12 mouse cellular contexts compared by ENCODE assay signal in the genomic region with DNA sequence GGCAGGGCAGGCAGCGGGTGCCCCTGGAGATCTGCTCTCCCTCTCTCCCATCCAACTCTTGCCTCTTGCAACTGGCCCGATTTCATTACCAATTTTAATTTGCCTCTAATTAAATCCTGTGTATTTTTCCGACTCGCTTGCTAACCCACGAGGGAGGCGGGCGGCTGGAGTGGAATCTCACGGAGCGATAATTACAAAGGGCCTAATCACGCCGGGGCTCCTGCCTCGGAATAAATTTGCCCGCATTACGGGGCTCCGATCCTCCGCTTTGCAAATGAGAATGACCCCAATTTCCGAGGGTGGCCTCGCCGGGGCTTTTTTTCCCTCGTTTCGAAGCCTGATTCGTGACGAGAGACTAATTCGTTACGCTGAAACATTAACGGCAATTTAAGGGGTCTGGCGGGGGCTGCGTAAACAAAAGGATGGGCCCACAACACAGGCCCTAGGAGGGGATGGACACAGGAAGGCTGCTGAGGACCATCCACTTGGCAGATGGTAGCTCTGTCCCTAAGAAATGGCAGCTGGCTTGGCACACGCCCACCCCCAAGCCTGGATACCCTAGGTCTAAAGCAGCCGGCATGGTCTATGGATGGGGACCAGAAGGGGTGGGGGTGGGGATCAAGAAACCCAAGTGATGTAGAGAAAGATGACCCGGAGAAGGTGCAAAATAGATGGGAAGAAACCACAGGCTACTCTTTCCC. TPM values are rescaled to one million over a fixed set of nuclear protein-coding genes. Genes with fewer than 3 reads are reported as not detected.
DNase-seq lines count a peak whose midpoint lies in the region; ATAC-seq and TF ChIP-seq lines count a peak whose summit lies in the region.
"Had no signal": no experiment of that assay in that cellular context is flagged by ENCODE, and none has a peak within 500 bp of the region (broad histone marks: within the 10 kb centered on the region; RNA-seq: fewer than 3 reads in every experiment).

No protein-coding gene starts in this region.

- TF ChIP-seq EP300 in lung, postnatal 0 days (IDR thresholded peaks at IDR 0.05): no peak

- ATAC-seq in forebrain, embryonic 14.5 days: peak; percentile 57
- peak; percentile 27; the same call in 1 of the 2 replicates for ATAC-seq in hindbrain, postnatal 0 days
- ATAC-seq in neural tube, embryonic 13.5 days (ENCODE audit: low read depth): peak; percentile 21; the same call in 1 of the 2 replicates
- ATAC-seq in heart, embryonic 12.5 days (ENCODE audit: insufficient number of reproducible peaks, low FRiP score): no peak
- ATAC-seq in lung, postnatal 0 days: no peak
- ATAC-seq in erythroblast, adult 5-6 weeks (replicated peaks; ENCODE audit: low FRiP score, poor library complexity, severe bottlenecking): no peak

- 11% methylated on average over 31 of the region's 31 CpGs for WGBS in forebrain, embryonic 14.5 days
- WGBS in hindbrain, postnatal 0 days: 32% methylated on average over 31 of the region's 31 CpGs
- WGBS in neural tube, embryonic 13.5 days: 32% methylated on average over 31 of the region's 31 CpGs
- WGBS in heart, embryonic 12.5 days: 93% methylated on average over 31 of the region's 31 CpGs
- WGBS in lung, postnatal 0 days: 94% methylated on average over 31 of the region's 31 CpGs

- DNase-seq in cerebellum, postnatal 10 days: peak; percentile 78 to 85
- DNase-seq in cerebellum, postnatal 25 days: no peak
- DNase-seq in forebrain, embryonic 14.5 days (ENCODE audit: low spot score): peak; percentile 81
- DNase-seq in hindbrain, postnatal 0 days (ENCODE audit: low spot score): peak; percentile 74
- no peak for DNase-seq in lung, postnatal 0 days (ENCODE audit: low spot score)
- DNase-seq: adrenal gland, postnatal 14 days had no signal

- no peak overlapping the region for H3K4me3 ChIP-seq in forebrain, embryonic 14.5 days (ENCODE audit: low read depth, low read length)
- H3K4me3 ChIP-seq in hindbrain, postnatal 0 days (ENCODE audit: low read length): no peak overlapping the region
- no peak overlapping the region for H3K4me3 ChIP-seq in neural tube, embryonic 13.5 days
- no peak overlapping the region for H3K4me3 ChIP-seq in heart, embryonic 12.5 days
- H3K4me3 ChIP-seq in lung, postnatal 0 days (ENCODE audit: low read depth, low read length): no peak overlapping the region
- H3K4me3 ChIP-seq: embryonic facial prominence, embryonic 13.5 days had no signal

- H3K4me1 ChIP-seq in forebrain, embryonic 14.5 days (ENCODE audit: control insufficient read depth, insufficient read depth, low read length): peaks cover 29% of the 10 kb centered on the region
- peaks cover 14% of the 10 kb centered on the region; the same call in 1 of the 2 replicates for H3K4me1 ChIP-seq in hindbrain, postnatal 0 days (ENCODE audit: insufficient read depth, low read length)
- H3K4me1 ChIP-seq in neural tube, embryonic 13.5 days (replicated peaks): peaks cover 56% of the 10 kb centered on the region
- H3K4me1 ChIP-seq in heart, embryonic 12.5 days (replicated peaks): peaks cover 12% of the 10 kb centered on the region
- no peaks in the 10 kb centered on the region for H3K4me1 ChIP-seq in lung, postnatal 0 days (ENCODE audit: insufficient read depth, low read depth, low read length)

- no peaks in the 10 kb centered on the region for H3K27me3 ChIP-seq in forebrain, embryonic 14.5 days (replicated peaks; ENCODE audit: control insufficient read depth, insufficient read depth, low read length)
- H3K27me3 ChIP-seq in hindbrain, postnatal 0 days (ENCODE audit: insufficient read depth, low read length): no peaks in the 10 kb centered on the region
- peaks cover 31% of the 10 kb centered on the region for H3K27me3 ChIP-seq in neural tube, embryonic 13.5 days
- no peaks in the 10 kb centered on the region for H3K27me3 ChIP-seq in heart, embryonic 12.5 days (replicated peaks)
- no peaks in the 10 kb centered on the region for H3K27me3 ChIP-seq in lung, postnatal 0 days (replicated peaks; ENCODE audit: insufficient read depth, low read length)
- H3K27me3 ChIP-seq: embryonic facial prominence, embryonic 13.5 days had no signal

- peak overlapping the region; percentile 82 for H3K27ac ChIP-seq in forebrain, embryonic 14.5 days (ENCODE audit: low read depth, low read length)
- H3K27ac ChIP-seq in hindbrain, postnatal 0 days: peak overlapping the region; percentile 56; the same call in 1 of the 2 replicates
- H3K27ac ChIP-seq in neural tube, embryonic 13.5 days (replicated peaks): peak overlapping the region; percentile 76
- no peak overlapping the region for H3K27ac ChIP-seq in heart, embryonic 12.5 days (ENCODE audit: poor library complexity, severe bottlenecking)
- H3K27ac ChIP-seq in lung, postnatal 0 days (ENCODE audit: low read length): no peak overlapping the region
- H3K27ac ChIP-seq: embryonic facial prominence, embryonic 13.5 days; liver, embryonic 14.5 days had no signal

- H3K9ac ChIP-seq in forebrain, embryonic 14.5 days (ENCODE audit: low read length): peak overlapping the region; percentile 35
- 0 out of 2 replicates have a peak overlapping the region, but pooled peaks have one; percentile 13 for H3K9ac ChIP-seq in hindbrain, postnatal 0 days (replicated peaks; ENCODE audit: low read length)
- peak overlapping the region; percentile 49 for H3K9ac ChIP-seq in neural tube, embryonic 13.5 days
- no peak overlapping the region for H3K9ac ChIP-seq in heart, embryonic 12.5 days
- H3K9ac ChIP-seq in lung, postnatal 0 days (replicated peaks; ENCODE audit: low read depth): no peak overlapping the region
- H3K9ac ChIP-seq: embryonic facial prominence, embryonic 13.5 days; liver, embryonic 14.5 days had no signal

- no peaks in the 10 kb centered on the region for H3K9me3 ChIP-seq in forebrain, embryonic 14.5 days (replicated peaks; ENCODE audit: control insufficient read depth, low read length)
- H3K9me3 ChIP-seq in hindbrain, postnatal 0 days (ENCODE audit: low read length): no peaks in the 10 kb centered on the region
- H3K9me3 ChIP-seq in neural tube, embryonic 13.5 days: no peaks in the 10 kb centered on the region
- no peaks in the 10 kb centered on the region for H3K9me3 ChIP-seq in heart, embryonic 12.5 days (replicated peaks)
- no peaks in the 10 kb centered on the region for H3K9me3 ChIP-seq in lung, postnatal 0 days (ENCODE audit: low read length)
- H3K9me3 ChIP-seq: embryonic facial prominence, embryonic 13.5 days had no signal

- H3K4me2 ChIP-seq in forebrain, embryonic 14.5 days (ENCODE audit: low read length): peak overlapping the region; percentile 29; the same call in 1 of the 2 replicates
- H3K4me2 ChIP-seq in hindbrain, postnatal 0 days (ENCODE audit: low read depth, low read length): 0 out of 2 replicates have a peak overlapping the region, but pooled peaks have one; percentile 21
- H3K4me2 ChIP-seq in neural tube, embryonic 13.5 days: peak overlapping the region; percentile 30
- no peak overlapping the region for H3K4me2 ChIP-seq in heart, embryonic 12.5 days
- H3K4me2 ChIP-seq in lung, postnatal 0 days (replicated peaks; ENCODE audit: low read depth, low read length): no peak overlapping the region

- H3K36me3 ChIP-seq in forebrain, embryonic 14.5 days (ENCODE audit: control insufficient read depth, insufficient read depth, low read length): peaks cover 58% of the 10 kb centered on the region
- peaks cover 33% of the 10 kb centered on the region; the same call in 1 of the 2 replicates for H3K36me3 ChIP-seq in hindbrain, postnatal 0 days (ENCODE audit: insufficient read depth, low read length)
- H3K36me3 ChIP-seq in neural tube, embryonic 13.5 days: peaks cover 47% of the 10 kb centered on the region
- H3K36me3 ChIP-seq in heart, embryonic 12.5 days: peaks cover 80% of the 10 kb centered on the region
- H3K36me3 ChIP-seq in lung, postnatal 0 days (ENCODE audit: insufficient read depth, low read length): peaks cover 3% of the 10 kb centered on the region; the same call in 1 of the 2 replicates

- no peak for TF ChIP-seq CTCF in hindbrain, postnatal 0 days (IDR thresholded peaks at IDR 0.05; ENCODE audit: low read depth)
- TF ChIP-seq CTCF in lung, postnatal 0 days (IDR thresholded peaks at IDR 0.05): no peak

RNA-seq across cellular contexts. Expression of a gene that starts 38.0 kb away (rescaled TPM):
- polyA plus RNA-seq in forebrain, embryonic 14.5 days (2014; fragmentation: Nextera tagmentation; extraction: Ambion mirVana): 10.4 and 12.4 TPM in 2 replicates
- total RNA-seq in hindbrain, postnatal 0 days (2014; rRNA removed): 14.7 and 38.7 TPM in 2 replicates
- 2.6 TPM in 2 replicates for polyA plus RNA-seq in hindbrain, postnatal 0 days (2015; fragmentation: Nextera tagmentation; extraction: Ambion mirVana)
- 3.6 and 4.7 TPM in 2 replicates for polyA plus RNA-seq in neural tube, embryonic 13.5 days (2015; fragmentation: Nextera tagmentation; extraction: Ambion mirVana)
- 11.1 and 11.2 TPM in 2 replicates for polyA plus RNA-seq in heart, embryonic 12.5 days (2016; fragmentation: Nextera tagmentation; extraction: Ambion mirVana)
- polyA plus RNA-seq in lung, postnatal 0 days (2015; fragmentation: Nextera tagmentation; extraction: Ambion mirVana): 8.3 and 9.3 TPM in 2 replicates
- total RNA-seq in erythroblast, adult 5-6 weeks (2015; ENCODE audit: low replicate concordance): not detected in 2 replicates
- total RNA-seq in erythroblast, adult 5-6 weeks (2017; ENCODE audit: low replicate concordance): not detected in 2 replicates
- total RNA-seq: monocyte, adult 5-6 weeks had no signal

RNA-seq across cellular contexts. Expression of a gene that starts 52.0 kb away (rescaled TPM):
- polyA plus RNA-seq in forebrain, embryonic 14.5 days (2014; fragmentation: Nextera tagmentation; extraction: Ambion mirVana): 20.3 and 29.9 TPM in 2 replicates
- 109 and 128 TPM in 2 replicates for total RNA-seq in hindbrain, postnatal 0 days (2014; rRNA removed)
- 29.3 and 31.3 TPM in 2 replicates for polyA plus RNA-seq in hindbrain, postnatal 0 days (2015; fragmentation: Nextera tagmentation; extraction: Ambion mirVana)
- polyA plus RNA-seq in neural tube, embryonic 13.5 days (2015; fragmentation: Nextera tagmentation; extraction: Ambion mirVana): 17.2 and 18.5 TPM in 2 replicates
- polyA plus RNA-seq in heart, embryonic 12.5 days (2016; fragmentation: Nextera tagmentation; extraction: Ambion mirVana): 20.7 and 22.5 TPM in 2 replicates
- polyA plus RNA-seq in lung, postnatal 0 days (2015; fragmentation: Nextera tagmentation; extraction: Ambion mirVana): 10.2 and 14.3 TPM in 2 replicates
- total RNA-seq in erythroblast, adult 5-6 weeks (2015; ENCODE audit: low replicate concordance): 1.2 and 4.0 TPM in 2 replicates
- 0.51 and 0.70 TPM in 2 replicates for total RNA-seq in erythroblast, adult 5-6 weeks (2017; ENCODE audit: low replicate concordance)

Comparison
In these comparisons a context has a peak if more than half of its experiments do, and no peak if none do; other contexts are left out.
1. DNase-seq: peak in cerebellum, postnatal 10 days (2 of 2), forebrain, embryonic 14.5 days (single experiment) and hindbrain, postnatal 0 days (single experiment); none in cerebellum, postnatal 25 days (0 of 2) and lung, postnatal 0 days (single experiment).
2. ATAC-seq: peak in forebrain, embryonic 14.5 days (single experiment), hindbrain, postnatal 0 days (single experiment) and neural tube, embryonic 13.5 days (single experiment); none in heart, embryonic 12.5 days (single experiment), lung, postnatal 0 days (single experiment) and erythroblast, adult 5-6 weeks (single experiment).
3. H3K27ac ChIP-seq: peak in forebrain, embryonic 14.5 days (single experiment), hindbrain, postnatal 0 days (single experiment) and neural tube, embryonic 13.5 days (single experiment); none in heart, embryonic 12.5 days (single experiment) and lung, postnatal 0 days (single experiment).
4. H3K4me2 ChIP-seq: peak in forebrain, embryonic 14.5 days (single experiment), hindbrain, postnatal 0 days (single experiment) and neural tube, embryonic 13.5 days (single experiment); none in heart, embryonic 12.5 days (single experiment) and lung, postnatal 0 days (single experiment).
5. H3K9ac ChIP-seq: peak in forebrain, embryonic 14.5 days (single experiment), hindbrain, postnatal 0 days (single experiment) and neural tube, embryonic 13.5 days (single experiment); none in heart, embryonic 12.5 days (single experiment) and lung, postnatal 0 days (single experiment).